Mouse (Mus musculus) heart, postnatal 36 days (tissue): ENCODE results near the gene Zc3hc1. TPM values are rescaled to one million over a fixed set of nuclear protein-coding genes. Genes with fewer than 3 reads are reported as not detected.

Source experiments
- DNase-seq, 2 experiments: peaks; one replicate each; pipeline ENCODE4 v3.0.0; 2021 to 2022
- intact Hi-C: fragments of 180-260 bp; cut with DNase I; formaldehyde crosslinking; loops from one replicate; pipeline ENCODE4 v1.15.1; 2025
- total RNA-seq, 2 experiments: library from RNA; stranded (reverse); gene quantifications; 2 replicates each; pipeline ENCODE4 v1.2.3; 2021

Zc3hc1 gene
- total RNA-seq, 2 experiments from 2014 or later: 14.7 to 14.8 TPM

DNA sequence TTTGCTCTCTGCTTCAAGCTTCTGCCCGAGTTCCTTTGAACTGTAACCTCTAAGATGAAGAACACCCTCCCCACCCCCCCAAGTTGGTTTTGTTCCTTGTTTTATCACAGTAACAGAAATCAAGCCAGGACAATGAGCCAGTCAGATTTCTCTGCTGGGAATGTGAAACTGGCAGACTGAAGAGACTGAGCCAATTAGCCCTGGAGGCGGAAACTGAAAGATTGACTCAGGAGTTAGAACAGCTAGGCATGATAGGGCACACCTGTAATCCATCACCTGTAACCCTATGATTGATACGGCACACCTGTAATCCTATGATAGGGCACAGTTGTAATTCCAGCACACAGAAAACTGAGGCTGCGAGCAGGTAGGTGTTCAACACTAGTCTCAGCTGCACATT, 58.6 kb downstream of the Zc3hc1 start:
- intact Hi-C loops: no loop called here
- DNase-seq: no peak

DNA sequence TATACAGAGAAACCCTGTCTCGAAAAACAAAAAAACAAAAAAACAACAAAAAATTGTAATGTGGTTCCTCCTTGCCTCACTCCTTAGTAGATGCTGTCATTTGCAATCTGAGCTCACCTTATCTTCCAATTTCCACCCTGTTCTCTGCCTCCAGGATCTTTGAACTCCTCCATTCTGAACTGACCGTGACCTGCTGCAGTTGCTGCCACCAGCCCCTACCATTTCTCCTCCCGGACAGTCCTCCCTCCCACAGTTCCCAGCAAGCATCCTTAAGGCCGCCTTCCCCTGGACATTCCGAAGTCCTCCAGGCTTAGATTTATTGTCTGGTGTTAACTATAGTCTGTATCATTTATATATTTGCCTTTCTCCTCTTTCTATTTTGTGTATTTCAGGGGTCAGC, 60.1 kb downstream of the Zc3hc1 start:
- DNase-seq: no peak
- intact Hi-C loops: no loop called here

DNA sequence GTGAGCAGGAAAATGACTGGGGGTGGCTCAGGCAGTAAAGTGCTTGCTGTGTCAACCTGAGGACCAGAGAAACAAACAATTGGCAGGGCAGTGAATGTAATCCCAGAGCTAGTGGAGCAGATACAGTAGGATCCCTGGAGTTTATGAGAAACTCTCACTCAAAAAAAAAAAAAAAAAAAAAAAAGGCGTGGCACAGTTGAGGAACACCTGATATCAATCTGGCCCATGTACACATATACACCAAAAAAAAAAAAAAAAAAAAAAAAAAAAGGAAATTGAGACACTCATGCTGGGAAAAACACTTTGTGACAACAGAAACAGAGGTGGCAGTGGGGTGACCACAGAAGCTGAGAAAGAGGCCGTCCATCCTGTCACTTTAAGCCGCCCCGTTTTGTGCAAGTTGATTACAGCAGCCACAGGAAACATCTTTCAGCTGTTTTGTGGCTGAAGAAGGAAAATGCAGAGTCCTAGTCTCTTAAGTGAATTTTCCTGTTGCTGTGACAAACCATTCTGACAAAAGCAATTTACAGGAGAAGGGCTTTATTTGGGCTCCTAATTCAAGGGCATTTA, 64.8 kb downstream of the Zc3hc1 start:
- DNase-seq: no peak
- intact Hi-C loops: no loop called here

DNA sequence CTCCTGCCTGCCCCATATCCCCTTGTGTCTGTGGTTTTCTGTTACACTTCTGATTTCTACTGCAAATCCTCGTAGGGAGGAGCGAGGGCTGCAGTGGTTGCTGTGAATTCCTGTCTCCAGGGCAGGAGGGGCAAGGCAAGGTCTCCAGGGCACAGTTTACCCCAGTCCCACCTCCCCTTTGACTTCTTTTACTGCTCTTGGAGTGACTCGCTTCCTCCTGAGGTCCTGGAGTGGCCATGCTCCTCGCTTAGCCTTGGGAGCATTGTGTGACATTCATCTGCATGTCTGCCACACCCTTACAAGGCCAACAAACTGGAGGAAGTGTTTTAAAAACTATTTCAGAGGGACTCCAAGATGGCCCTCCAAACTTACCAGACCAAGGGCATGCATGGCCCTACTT, 69.8 kb downstream of the Zc3hc1 start:
- no peak for DNase-seq
- intact Hi-C loops: no loop called here

DNA sequence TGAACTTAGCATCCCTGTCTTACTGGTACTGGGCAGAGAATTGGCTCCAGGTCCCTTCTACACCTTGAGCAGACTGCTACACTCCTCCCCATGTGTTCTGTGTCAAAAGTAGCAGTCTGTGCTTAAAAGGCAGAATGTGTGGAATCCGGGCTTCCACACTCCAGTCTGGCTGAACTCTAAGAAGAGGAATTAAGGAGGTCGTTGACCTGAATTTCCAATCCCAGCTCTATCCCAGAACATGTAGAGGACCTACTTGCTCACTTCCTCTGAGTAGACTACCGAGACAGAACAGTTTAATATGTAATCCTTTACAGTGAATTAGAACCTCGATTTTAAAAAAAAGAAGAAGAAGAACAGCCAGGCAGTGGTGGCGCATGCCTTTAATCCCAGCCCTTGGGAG, 71.6 kb downstream of the Zc3hc1 start:
- intact Hi-C loops: no loop called here

More for the DNA sequence above, 71.6 kb downstream of the Zc3hc1 start:
- no peak for DNase-seq

Other genes with a start within 250 kb of the Zc3hc1 start
- gene Ube2h, start 86.5 kb downstream of the Zc3hc1 start, total RNA-seq: 10 to 100 TPM; 70.9 to 74.9 TPM
- 10 to 100 TPM; 50.6 to 55.2 TPM for gene Klhdc10, start 10.8 kb upstream of the Zc3hc1 start, total RNA-seq
- 1 to 10 TPM; 8.3 to 8.4 TPM for gene Tmem209, start 118.8 kb upstream of the Zc3hc1 start, total RNA-seq
- under 1 TPM; 0.22 to 0.31 TPM for gene Ssmem1, start 118.8 kb upstream of the Zc3hc1 start, total RNA-seq
- gene Cpa2, start 150.6 kb upstream of the Zc3hc1 start, total RNA-seq: not detected
- not detected for gene Cpa4, start 177.3 kb upstream of the Zc3hc1 start, total RNA-seq
- not detected for gene Cpa5, start 220.0 kb upstream of the Zc3hc1 start, total RNA-seq
- under 1 TPM in 1 of 2 experiments, not detected in 1; 0.27 TPM for gene Cpa1, start 248.2 kb upstream of the Zc3hc1 start, total RNA-seq